Mouse (Mus musculus) G1E (cell line): ENCODE results near the gene Prrt1.

Experiments used
- CTCF ChIP-seq: IDR thresholded peaks from 2 replicates; pipeline ENCODE4 v1.5.1; 2012; ENCODE audit warnings: low read depth, low read length, inconsistent platforms, mixed read lengths
- GATA1 ChIP-seq: IDR thresholded peaks from 2 replicates; pipeline ENCODE4 v1.6.1; 2012; ENCODE audit warnings: borderline replicate concordance, low read length, inconsistent platforms, mixed read lengths

DNA sequence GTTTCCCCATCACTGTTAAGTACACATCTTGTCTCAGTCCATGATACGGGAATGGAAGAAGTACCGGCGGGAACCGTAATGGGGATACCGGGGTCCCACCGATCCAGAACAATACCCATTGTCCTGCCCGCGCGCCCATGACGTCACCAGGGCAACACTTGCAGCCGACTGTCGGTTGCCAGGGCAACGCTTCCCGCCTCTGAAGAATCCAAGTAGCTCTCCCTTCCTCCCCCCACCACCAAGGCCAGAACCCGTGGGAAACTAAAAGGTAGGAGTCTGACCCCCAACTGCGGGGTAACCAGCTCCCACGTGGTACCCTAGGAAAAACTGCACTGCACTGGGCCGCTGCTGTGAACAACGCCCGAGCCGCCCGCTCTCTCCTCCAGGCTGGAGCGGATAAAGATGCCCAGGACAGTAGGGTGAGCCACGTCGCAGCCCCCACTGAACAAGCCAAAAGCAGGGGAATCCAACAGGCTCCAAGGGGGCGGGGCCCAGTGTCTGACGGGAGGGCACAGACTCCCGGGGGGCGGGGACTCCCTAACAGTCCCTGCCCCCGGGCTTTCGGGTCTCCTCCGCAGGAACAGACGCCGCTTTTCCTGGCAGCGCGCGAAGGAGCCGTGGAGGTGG is 42.4 kb upstream of the Prrt1 start:
- TF ChIP-seq CTCF = no peak
- no peak for TF ChIP-seq GATA1
